Mouse (Mus musculus) frontal cortex, adult 2 months (tissue): ENCODE data around the gene Sema4c. TPM values are rescaled to one million over a fixed set of nuclear protein-coding genes. Genes with fewer than 3 reads are reported as not detected.
"Not testable (repeated sequence)": the region's sequence is repeated elsewhere in the genome, so short reads cannot be mapped to it uniquely, and the experiment has no call there.

ENCODE experiments used
- DNase-seq, 2 experiments: peaks; one replicate each; pipeline ENCODE4 v3.0.0; 2022; ENCODE audit warnings: low spot score in 1 of 2; ENCODE audit errors: extremely low spot score in 1 of 2
- polyA plus RNA-seq: library from polyadenylated mRNA; depleted of rRNA; stranded (reverse); fragments of >200 nt; gene quantifications from 2 replicates; pipeline ENCODE4 v1.2.3, GENCODE M21; 2012

Gene Sema4c
- polyA plus RNA-seq, 1 experiment: 12.3 TPM

- no peak for DNase-seq
Measured at GRCm38 (mm10) chr1:36538727-36539126, 19.4 kb downstream of the Sema4c start.

DNA sequence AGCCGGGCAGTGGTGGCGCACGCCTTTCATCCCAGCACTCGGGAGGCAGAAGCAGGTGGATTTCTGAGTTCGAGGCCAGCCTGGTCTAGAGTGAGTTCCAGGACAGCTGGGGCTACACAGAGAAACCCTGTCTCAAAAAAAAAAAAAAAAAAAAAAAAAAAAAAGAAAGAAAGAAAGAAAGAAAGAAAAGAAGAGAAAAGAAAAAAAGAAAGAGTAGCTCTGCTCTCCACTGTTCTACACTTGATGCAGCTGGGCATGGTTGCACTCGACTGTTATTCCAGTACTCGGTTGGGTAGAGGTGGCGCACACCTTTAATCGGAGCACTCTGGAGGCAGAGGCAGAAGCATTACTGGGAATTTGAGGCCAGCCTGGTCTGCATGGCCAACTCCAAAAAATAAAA is 21.4 kb downstream of the Sema4c start, which contains the start of gene Ankrd23:
TSS of gene Ankrd23 (minus strand) at position 101 of the 400 bp plus-strand sequence.
- DNase-seq: not testable (repeated sequence)

GRCm38 (mm10) chr1:36536397-36536728 is 21.8 kb downstream of the Sema4c start:
- DNase-seq: no peak

- DNase-seq: peak in 1 of 2 experiments; percentile 20
Measured at GRCm38 (mm10) chr1:36535477-36536396, 22.4 kb downstream of the Sema4c start.

- DNase-seq: no peak
Measured at GRCm38 (mm10) chr1:36534595-36535058, 23.5 kb downstream of the Sema4c start.

GRCm38 (mm10) chr1:36533546-36533945 is 24.6 kb downstream of the Sema4c start:
- no peak for DNase-seq

DNA sequence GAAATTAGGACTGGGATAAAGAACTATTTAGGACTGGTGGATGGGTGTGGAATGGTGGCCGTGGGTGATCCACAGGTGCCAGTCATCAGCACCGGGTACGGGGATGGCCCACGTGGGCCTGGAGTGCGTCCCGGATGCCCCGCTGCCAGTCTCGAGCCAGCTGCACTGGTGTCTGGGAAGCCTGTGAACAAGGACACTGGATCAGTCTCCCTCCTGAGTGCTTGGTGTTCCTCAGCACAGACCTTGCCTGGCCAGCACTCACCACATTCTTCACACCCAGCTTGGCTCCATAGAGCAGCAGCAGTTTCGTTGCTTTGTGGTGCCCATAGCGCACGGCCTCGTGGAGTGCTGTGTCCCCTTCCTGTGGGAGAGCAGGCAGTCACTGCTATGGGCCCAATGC is 26.7 kb downstream of the Sema4c start:
- no peak for DNase-seq

DNA sequence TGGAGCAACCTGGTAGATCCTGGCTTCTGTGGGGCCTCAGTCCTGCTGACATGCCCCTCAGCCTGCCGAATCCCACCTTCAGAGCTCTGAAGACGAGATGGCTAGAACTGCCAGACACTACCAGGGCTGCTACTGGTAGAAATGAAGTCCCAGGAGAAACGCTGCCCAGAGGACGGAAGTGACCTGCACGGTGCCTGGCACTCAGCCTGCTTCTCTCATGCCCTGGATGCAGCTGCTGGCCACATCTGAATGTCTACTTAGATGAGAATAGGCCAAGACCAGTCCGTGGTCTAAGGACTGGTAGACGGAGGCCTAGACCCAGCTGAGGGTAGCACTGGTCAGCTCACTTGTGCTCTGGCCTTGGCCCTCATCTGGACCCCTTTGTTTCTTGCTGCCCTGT is 27.2 kb downstream of the Sema4c start:
- DNase-seq: no peak

- DNase-seq: peak in 1 of 2 experiments; percentile 13
Measured at GRCm38 (mm10) chr1:36530485-36530884, 27.7 kb downstream of the Sema4c start.

DNA sequence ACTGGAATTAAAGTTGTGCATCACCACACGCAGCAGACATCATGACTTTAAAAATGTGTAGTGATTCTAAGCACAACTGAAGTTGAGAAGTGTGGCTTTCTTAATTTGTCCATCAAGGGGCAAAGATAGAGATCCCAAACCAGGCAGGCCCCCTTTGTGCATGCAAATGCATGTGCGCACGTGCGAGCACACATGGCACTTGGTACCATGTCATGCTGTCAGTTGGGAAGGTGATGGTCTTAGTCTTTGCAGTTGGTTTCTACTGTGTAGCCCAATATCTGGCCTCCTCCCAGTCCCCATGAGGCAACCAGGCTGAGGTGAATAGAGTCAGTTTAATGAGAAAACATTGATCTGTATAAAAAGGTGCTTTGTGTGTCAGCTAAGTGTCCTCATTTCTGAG is 28.3 kb downstream of the Sema4c start:
- no peak for DNase-seq

GRCm38 (mm10) chr1:36529274-36529673 is 28.9 kb downstream of the Sema4c start:
- no peak for DNase-seq

DNA sequence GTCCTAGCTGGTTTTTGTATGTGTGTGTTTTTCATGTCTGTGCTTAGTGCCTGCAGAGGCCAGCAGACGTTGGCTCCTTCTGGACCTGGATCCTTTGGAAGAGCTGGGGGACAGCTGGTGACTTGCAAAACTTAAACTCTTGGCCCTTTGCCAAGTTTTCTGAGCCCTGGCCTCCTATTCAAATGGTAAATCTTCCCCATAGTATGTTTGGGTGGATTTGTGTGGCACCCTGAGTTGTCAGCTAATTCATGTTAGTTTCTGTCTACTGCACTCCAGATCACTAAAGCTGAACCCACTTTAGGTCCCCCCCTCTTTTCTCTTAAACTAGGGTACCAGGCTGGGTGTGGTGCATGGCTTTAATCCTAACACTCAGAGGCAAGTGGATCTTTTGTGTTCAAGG is 29.8 kb downstream of the Sema4c start:
- DNase-seq: peak in 1 of 2 experiments; percentile 19

DNA sequence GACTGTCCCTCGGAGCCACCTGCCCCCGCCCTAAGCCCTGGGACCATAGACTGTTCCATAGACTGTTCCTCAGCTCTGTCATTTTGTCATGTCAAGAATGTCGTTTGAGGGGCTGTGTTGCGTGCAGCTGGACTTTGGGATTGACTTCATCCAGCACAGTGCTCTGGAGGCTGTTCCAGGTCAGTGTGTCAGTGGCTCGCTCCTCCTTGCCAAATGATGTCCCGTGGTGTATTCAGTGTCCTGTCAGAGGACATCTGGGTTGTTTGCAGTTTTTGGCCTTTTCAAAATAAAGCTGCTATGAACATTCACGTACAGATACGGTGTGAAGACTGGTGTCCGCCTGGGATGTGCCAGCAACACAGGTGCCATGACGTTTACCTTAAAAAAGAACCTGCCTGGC is 31.2 kb downstream of the Sema4c start:
- no peak for DNase-seq

GRCm38 (mm10) chr1:36525774-36526173 is 32.4 kb downstream of the Sema4c start:
- DNase-seq: no peak

- DNase-seq: no peak
Measured at GRCm38 (mm10) chr1:36524058-36524457, 34.1 kb downstream of the Sema4c start.

DNA sequence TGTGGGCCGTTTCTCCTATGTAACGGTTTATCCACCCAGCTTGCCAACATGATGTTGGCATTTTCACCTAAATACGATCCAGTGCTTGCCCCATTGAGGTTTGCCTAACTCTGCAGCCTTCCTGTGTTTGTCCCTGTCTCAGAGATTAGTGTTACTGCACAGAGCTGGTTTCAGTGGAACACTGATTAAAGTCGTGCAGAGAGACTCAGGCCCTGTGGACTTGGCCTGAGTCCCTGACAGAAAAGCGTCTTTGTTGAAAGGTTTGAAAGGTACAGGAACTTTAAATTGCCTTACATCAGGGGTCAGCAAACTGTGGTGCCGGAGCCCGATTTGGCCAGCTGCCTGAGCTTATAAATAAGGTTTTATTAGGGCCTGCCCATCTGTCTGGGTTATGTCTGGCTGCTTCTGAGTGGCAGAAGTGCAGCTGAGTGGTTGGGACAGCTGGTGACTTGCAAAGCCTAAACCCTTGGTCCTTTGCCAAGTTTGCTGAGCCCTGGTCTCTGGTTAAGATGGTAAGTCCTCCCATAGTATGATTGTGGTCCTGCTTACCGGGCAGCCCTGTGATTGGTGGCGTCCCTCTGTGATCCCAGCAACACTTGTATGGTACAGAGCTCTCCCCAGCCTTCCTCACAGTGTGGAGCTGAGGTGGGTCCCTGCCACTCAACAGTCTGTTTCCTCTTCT is 34.7 kb downstream of the Sema4c start:
- DNase-seq: no peak

- no peak for DNase-seq
Measured at GRCm38 (mm10) chr1:36522210-36522609, 35.9 kb downstream of the Sema4c start.

DNA sequence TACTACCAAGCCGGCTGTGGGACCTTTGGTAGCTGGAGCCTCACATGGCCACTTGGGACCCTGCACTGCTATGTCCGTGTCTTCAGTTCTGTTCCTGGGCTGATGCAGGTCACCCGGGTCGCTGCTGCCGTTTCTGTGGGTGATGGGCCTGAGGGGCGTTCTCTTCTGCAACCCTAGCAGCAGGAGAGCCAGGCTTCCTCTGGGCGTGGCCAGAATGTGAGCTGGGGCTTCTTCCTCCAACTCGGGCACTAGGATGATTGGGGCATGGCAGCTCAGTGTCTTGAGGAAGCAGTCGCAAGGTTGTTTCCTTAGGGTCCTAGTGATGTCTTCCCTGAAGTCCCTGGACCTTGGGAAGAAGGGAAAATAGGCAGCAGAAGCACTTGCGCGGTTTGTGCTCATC is 38.5 kb downstream of the Sema4c start:
- DNase-seq: no peak

DNA sequence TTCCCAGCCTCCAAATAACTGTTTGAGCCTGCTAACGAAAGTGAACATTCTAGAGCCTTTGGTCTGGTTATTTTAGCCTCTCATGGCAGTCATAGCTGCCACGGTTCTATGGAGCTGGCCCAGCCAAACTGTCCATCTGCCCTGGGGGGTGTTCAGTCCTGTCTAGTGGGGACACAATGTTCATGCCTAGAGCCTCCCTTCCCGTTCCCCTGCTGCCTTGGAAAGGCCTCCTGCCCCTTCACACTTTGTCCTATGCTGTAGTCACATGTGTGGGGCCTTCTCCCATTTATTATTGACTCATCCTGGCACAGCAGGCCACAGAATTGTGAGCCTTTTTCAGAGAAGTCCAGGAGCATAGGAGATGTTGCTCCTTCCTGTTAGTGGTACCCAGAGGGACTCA is 39.9 kb downstream of the Sema4c start:
- no peak for DNase-seq

DNA sequence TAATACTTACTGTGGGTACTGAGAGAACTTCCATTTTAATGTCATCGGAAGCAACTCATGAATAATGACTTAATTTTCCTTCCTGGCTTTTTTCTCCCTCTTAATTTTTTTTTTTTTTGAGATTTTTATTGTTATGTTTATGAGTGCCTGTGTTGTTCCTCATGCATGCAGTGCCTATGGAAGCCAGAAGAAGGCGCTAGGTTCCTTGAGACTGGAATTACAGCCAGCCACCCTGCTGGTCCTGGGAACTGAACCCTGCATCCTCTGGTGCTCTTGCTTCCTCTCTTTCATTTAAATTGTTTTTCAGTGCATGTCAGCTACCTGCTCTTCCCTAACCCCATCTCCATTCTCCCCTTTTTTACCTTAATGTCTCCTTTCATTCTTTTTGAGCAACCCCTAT is 44.4 kb downstream of the Sema4c start:
- DNase-seq: no peak

GRCm38 (mm10) chr1:36513310-36513709 is 44.8 kb downstream of the Sema4c start:
- peak in 1 of 2 experiments; percentile 54 for DNase-seq

DNA sequence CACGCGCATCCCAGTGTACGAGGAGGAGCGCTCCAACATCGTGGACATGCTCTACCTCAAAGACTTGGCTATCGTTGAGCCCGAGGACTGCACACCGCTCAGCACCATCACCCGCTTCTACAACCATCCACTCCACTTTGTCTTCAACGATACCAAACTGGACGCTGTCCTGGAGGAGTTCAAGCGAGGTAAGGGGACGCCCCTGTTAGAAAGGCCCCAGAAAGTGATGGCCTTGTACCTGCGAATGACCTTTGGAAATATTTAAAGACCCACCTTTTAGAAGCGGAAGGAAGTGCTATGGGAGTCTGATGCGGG is 45.2 kb downstream of the Sema4c start:
- no peak for DNase-seq
